Mouse (Mus musculus) left cerebral cortex, adult 18-20 months (tissue): ENCODE measurements around the gene Rfx1. TPM values are rescaled to one million over a fixed set of nuclear protein-coding genes. Genes with fewer than 3 reads are reported as not detected.

Experiments
- DNase-seq, 2 experiments: peaks; one replicate each; pipeline ENCODE4 v3.0.0; 2021 to 2022; ENCODE audit warnings: low spot score in 2 of 2, mixed read lengths in 1 of 2
- total RNA-seq, 2 experiments: library from RNA; stranded (reverse); gene quantifications; 2 replicates each; pipeline ENCODE4 v1.2.3; 2021

Rfx1 gene
- total RNA-seq, 2 experiments from 2014 or later = 23.1 to 25.3 TPM

DNA sequence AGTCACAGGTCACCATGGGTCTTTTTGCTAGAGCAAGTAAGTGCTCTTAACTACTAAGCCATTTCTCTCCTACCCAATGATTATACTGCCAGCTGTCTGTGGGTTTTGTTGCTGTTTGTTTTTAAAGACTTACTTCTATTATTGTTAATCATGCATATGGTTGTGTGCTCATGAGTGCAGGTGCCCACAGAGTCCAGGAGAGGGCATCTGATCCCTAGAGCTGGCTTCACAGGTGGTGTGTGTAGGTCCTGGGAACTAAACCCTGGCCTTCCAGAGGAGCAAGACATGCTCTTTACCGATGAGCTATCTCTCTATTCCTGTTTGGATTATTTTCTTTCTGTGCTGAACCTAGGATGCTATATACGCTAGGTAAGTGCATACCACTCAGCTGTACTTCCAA is 7.4 kb upstream of the Rfx1 start:
- DNase-seq = no peak

DNA sequence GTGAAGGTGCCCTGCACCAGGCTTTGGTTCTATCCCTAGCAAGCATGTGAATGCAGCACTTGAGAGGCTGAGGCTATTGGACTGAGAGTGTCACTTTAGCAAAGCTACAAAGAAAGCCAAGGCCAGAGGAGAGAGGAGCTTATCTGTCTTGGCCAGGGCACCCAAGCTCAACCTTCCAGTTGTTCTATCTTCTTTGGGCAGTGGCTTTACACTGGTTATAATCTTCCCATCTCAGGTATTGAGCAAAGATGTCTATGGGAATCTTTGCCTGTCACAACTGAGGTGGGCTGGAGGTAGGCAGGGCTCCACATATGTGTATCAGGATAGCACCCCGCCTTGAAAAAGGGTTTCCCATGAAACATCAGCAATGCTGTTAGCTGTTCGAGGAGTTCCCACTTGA is 6.4 kb upstream of the Rfx1 start:
- no peak for DNase-seq

DNA sequence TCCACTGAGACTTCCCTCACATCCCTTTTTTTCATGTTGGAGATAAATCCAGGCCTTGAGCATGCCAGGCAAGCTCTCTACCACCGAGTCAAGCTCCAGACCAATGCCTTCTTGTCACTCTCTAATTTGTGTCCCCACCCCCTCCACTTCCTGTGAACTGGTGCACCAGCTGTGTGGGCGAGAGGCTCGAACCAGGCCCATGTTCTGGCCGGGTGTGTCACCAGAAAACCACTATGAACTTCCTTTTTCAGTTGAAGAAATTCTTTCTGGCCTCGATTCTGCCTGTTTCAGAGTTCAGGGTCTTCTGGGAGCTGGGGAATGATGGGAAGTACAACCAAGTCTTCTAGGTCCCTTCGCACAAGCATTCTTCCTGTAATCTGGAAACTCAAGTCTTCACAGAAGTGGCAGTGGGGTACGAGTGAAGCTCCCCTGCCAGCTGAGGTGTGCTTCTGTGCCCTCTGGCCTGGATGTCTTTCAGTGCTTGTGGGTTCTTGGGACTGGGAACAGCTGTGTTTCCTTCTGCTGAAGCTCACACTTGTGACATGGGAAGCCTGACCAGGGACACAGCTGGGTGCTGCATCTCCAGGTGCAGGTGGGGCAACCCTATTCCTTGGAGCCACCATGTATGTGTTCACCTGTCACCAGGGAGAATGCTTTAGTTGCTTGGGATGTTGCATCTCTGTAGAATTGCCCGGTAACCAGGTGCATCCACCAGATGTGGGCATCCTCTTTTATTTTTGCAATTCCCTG is 2.6 kb upstream of the Rfx1 start:
- no peak for DNase-seq

DNA sequence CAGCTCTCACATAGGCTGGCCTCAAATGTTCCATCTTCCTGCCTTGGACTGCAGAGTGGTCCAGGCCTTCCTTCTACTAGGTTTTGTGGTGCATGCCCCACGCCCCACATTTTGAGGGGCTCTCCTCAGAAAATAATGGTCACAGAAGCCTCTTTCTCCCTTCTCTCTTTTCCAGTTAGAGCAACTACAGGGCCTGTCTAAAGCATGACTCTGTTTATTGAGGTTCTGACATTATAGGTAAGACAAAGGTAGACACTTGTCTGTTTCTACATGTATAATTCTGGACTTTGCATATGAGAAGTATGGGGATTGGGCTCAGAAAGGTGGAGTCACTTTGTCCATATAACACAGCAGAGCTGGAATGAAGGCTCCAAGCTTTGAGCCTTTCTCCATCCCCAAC is 1.6 kb upstream of the Rfx1 start, which contains the start of gene Gm10643:
TSS of gene Gm10643 (minus strand) at position 101 of the 400 bp plus-strand sequence.
- no peak for DNase-seq

DNA sequence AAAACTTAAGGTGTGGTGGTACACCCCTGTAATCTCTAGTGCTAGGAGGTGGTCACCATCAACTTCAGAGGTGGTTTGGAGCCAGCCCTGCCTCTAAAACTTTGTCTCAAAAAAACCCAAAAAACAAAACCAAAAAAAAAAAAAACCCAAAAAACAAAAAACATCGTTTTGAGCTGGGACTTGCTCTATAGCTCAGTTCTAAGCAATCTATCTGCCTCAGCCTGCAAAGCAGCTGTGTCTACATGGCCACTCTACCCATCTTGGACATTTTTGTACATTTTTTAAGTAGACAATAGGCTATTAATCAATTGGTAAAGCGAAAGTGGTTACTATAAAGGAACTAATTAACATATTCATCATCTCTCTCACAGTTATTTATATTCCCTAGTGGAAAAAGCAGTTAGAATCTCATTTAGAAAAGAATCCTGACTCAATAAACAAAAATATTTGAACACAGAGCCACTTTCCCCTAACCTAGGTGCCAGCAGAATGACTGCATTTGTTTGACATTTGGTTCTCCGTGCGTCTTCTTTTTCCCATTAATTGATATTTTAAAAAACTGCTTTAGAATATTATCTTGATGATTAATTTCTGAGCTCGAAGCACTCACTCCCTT is 1.1 kb upstream of the Rfx1 start:
- DNase-seq = no peak

- peak; percentile 94 to 96 for DNase-seq
Observed at GRCm38 (mm10) chr8:84067047-84067573, 476 bp downstream of the Rfx1 start.

DNA sequence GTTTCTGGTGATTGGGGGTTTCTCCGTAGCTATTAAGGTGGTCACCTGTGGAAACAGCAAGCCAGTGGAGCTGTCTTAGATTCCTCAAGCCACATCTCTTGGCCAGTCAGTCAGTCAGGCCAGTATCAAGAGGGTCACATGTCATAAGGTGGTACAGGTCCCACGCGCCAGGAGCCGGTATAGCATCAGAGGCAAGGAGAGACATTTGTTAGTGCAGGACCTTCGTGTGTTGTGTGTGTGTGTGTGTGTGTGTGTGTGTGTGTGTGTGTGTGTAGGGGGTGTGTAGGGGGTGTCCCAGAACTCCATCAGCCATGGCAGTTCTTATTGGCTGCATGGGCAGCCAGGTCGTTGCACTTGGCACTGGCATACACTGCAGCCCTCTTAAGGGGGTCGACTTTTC is 1.3 kb downstream of the Rfx1 start:
- no peak for DNase-seq

- no peak for DNase-seq
Observed at GRCm38 (mm10) chr8:84068316-84069035, 1.8 kb downstream of the Rfx1 start.

DNA sequence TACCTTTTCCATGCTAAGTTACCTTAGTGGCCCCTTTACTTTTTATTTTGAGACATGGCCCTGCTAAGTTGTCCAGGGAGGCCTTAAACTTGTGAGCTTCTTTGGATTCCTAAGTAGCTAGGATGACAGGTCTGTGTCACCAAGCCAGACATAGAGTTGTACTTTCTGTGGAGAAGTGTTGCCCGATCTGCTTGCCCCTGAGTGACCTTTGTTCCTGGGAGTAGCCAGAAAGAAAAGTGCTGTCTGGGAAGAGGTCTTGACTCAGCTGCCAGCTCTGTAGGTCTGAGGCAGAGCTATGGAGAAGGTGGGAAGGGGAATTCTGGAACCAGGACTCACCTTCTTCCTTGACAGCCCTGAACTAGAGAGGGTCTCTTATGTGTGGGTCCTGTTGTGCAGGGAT is 2.5 kb downstream of the Rfx1 start:
- no peak for DNase-seq

- DNase-seq = no peak
Observed at GRCm38 (mm10) chr8:84069750-84070149, 3.1 kb downstream of the Rfx1 start.

DNA sequence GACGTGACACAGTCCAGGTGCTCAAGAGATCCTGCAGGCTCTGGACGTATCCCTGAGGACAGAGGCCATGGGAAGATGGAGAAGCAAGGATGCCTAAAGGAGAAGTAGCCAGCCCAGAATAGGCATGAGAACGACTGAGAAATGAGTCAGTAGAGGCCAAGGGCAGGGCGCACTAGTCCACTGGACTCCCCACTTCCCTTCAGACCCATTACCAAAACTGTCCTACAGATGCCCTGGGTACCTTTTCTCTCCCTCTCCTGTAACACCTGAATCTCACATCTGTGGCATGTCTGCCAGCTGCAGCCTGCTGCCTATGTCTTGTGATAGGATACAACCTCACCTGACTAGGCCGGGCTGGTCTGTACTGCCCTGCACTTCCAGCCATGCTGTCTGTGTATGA is 3.6 kb downstream of the Rfx1 start:
- DNase-seq = no peak

DNA sequence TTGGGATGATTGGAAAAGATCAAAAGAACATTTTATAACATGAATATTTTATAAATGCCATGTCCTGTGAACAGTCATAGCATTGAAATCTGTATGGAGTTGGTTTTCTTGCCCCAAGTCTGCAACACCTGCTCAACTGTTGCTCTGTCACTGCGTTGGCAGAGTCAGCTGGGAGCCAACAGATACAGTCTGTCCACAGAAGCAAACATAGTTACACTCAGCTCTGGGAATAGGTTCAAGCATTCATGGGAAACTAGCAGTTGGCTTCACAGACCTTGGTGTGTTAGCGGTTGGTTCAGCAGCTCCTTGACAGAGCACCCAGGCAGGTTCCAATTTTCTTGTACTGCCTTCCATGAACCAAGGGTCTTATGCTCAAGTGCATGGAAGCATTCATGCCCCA is 4.0 kb downstream of the Rfx1 start:
- peak; percentile 51 to 64 for DNase-seq

- DNase-seq = no peak
Observed at GRCm38 (mm10) chr8:84071921-84072320, 5.3 kb downstream of the Rfx1 start.

DNA sequence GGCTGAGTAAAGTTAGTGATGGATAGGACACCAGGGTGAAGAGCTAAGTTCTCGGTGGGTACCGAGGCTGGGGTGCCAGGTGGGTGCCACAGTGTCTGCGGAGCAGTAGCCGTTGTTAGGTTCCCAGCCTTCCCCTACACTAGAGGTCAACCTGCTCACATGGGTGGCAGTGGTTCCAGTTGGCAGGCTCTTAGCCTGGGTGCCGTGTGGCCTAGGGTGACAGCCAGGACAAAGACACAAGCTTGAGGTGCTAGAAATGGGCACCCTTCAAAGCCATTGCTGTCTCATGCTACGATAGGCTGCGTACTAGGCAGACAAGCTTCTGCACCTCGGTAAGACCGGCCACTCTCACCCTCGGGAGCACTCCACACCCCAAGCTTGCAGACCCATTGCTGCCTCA is 5.7 kb downstream of the Rfx1 start:
- no peak for DNase-seq

DNA sequence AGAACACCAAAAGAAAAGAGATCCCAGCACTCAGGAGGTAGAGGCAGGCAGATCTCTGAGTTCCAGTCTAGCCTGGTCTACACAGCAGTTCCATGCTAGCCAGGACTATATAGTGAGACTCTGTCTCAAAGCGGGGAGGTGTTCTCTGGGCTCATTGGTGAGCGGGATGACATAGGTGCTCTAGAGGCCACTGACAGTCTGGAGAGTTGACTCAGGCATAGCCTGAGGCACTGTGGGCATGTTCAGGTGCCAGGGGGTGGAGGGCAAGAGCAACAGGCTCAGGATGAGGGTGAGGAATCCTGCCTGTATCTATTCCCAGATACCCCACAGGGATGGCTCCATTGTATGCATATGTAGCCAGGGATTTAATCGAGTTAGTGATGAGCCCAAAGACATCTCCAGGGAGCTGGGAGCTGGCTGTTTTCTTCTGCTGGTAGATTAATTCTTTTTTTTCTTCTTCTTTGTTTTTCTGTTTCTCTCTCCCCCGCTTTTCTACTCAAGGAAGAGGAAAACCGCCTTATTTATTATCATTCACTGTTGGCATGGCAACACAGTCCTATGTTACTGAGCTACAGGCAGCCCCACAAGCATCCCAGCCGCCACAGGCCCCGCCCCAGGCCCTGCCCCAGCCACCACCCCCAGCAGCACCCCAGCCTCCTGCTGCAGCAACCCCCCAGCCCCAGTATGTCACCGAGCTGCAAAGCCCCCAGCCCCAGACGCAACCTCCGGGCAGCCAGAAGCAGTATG is 6.8 kb downstream of the Rfx1 start:
- no peak for DNase-seq

DNA sequence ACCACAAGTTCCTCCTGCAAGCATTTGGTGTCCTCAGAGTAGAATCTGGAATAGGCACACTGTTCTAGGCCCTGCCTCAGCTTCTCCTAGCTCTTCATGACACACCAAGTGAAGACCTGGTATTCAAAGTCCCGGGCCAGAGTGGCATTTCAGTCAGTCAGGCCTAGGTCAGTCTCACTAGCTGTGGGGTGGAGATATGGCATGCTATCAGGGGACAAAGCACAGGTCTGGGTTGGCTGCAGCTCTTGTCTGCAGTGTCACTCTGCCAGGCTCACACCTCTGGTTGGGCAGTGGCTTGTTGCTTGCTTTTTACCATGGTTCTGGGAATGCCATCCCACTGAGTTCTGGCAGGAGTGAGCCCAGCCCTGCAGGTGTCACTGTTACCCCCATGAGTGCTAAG is 9.8 kb downstream of the Rfx1 start:
- no peak for DNase-seq

DNA sequence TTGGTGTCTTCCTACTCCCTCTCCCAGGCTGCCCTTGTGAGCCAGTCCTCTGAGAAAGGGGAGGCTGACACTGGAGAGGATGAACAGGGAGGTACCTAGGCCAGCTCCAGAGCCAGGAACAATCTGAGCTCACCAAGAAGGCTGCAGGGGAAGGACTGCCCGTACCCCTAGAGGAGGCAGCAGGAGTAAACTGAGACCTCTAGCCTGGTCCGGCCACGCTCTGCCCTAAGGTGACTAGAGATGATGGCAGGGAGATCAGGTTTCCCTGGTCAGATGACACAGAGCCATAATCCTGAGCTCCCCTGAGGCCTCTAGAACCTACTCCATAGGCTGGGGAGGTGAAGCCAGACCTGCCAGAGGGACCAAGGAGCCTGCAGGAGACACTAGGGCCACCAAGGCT is 10.2 kb downstream of the Rfx1 start:
- no peak for DNase-seq

DNA sequence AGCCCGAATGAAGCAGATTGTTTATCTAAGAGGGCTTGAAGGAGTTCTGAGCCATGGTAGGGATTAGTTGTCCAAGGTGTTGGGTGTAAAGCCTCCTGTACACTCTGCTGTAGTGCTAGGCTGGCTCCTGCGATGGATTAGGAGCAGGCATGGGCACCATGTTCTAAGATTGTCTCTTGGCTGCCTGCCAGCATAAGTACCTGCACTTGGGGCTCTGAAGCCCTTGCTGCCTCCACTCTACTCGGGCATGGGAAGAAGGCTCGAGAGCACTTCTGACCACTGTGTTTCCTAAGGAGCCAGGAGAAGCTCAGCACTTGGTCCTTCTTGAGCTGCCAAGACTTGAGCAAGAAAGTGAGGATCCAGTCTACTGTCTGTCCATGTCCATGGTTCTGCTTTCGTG is 12.6 kb downstream of the Rfx1 start:
- DNase-seq = no peak

- DNase-seq = no peak
Observed at GRCm38 (mm10) chr8:84083829-84084241, 17.2 kb downstream of the Rfx1 start.

GRCm38 (mm10) chr8:84084341-84085115 is 17.9 kb downstream of the Rfx1 start:
- no peak for DNase-seq

- no peak for DNase-seq
Observed at GRCm38 (mm10) chr8:84087156-84087555, 20.5 kb downstream of the Rfx1 start.
